Mouse (Mus musculus): ENCODE results near the gene Amer1.

Amer1 gene

DNA sequence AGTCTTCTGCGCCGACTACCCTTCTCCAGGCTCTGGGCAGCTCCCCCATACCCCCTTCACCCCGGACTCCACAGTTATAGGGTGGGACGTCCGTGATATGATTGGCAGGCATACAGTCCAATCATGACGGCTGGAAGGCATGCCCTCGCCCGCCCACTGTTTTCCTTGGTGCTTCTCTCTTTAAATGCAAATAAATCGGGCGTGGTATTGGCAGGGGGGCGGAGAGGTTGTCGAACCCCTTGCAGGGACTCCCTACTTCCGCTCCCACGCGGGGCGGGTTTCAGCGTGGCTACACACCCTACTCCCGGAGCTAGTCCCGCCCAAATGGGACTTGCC, at the start of gene Amer1:
Amer1 (minus strand) TSS at position 97 of the 336 bp plus-strand sequence.
- peak; percentile 88 for DNase-seq

DNA sequence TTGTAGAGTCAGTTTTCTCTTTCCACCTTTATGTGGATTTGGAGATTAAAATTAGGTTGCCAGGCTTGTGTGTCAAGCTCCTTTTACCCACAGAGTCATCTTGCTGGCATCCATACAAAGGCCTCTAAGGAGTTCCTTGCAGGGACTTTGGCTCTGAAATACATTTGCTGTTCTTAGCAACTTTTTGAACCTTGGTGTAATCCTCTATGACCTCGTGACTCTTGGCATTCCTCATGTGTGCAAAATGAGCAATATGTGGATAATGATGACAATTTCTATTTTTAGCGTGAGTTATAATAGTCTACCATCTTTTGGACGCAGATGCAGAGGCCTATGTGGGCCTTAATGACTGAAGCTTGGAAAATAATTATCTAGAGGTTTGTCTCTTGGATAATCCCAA, 12.5 kb upstream of the Amer1 start:
- no peak for DNase-seq

DNA sequence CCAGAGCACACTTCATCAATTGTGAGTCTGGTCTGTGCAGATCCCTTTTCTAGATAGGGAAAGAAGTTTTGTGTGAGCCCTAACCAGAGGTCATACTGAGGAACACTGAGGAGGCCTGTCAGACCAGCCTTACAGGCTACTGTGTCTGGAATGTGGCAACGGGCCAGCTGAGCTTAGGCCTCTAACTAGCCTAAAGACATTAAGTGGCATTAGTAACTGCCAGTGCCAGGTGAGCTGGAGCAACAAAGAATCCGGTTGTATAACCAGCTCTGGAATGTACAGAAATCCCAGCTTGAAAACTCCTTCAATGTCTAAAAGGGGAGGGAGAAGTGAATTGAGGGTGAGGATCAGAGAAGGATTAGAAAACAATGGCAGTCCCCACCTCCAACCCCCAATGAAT, 1.2 kb upstream of the Amer1 start:
- DNase-seq: no peak

DNA sequence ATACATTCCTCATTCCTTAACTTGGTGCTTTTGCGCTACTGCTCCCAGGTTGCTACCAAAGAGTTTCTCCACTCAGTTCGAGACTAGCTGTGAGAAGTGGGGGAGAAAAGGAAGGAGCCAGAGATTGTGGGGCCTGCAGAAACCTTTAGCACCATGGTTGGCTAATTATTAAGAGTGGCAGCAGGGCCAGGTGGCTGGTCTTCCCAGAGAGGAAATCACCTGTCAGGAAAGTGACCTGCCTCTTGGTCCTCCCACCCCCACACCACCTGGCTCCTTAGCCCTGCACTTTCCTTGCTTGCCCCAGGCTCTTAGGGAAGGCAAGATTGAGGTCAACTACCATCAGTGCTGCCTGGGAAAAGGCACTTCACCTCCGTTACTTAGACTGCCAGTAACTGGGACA, 469 bp upstream of the Amer1 start:
- no peak for DNase-seq

DNA sequence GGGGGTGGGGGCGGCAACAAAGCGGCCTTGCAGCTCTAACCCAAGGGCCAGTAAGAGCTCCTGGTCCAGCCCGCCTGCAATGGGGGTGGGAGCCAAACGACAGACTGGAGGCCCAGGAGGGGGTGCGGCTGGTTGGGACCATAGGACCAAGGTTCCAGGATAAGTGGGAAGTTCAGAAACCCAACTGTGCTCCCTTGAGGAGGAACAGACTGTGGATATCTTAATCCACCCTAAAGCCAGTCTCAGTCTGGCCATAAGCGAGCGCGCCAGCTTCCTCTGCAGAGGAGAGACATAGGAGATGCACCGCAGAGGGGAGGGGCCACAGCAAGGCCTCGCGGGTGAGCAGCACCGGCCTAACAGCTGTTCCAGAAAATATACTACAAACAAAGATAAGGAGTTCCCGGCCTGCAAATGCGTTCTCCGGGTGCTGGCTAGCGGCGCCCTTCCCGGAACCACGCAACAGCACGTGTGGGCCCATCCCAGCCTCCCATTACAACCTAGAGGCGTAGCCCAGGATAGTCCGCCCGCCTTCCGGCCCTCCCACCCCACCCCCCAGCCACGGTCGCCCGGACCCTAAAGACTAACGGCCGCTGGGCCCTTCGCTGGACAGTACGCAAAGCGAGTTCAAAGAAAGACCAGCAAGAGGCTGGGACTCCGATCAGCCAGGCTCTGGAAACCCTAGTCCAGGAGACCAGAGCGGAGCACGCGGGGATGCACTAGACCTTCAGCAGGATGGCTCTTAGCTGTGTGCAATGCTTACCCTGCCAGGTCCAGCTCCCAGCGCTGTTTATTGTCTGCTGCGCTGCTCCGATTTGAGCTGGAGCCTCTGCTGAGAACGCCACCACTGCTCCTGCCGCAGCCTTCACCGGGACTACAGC, 535 bp downstream of the Amer1 start:
- DNase-seq: peak; percentile 63

DNA sequence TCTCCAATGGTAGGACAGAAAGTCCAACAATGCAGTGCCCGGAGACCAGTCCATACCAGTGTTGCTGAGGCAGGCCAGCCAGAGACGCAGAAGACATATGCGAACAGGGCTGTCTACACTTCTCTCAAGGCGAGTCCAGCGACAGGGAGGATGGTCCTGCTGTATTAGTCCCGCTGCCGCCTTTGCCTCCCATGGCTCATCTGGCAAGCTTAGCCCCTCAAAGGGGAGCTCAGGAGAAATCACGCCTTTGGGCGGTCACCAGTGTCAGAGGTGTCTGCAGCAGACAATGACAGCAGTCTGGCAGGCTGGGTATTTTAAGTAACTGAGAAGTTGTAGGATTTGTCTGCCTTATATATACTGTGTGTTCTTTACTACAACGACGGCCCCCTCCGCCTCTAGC, 1.3 kb downstream of the Amer1 start:
- no peak for DNase-seq

DNA sequence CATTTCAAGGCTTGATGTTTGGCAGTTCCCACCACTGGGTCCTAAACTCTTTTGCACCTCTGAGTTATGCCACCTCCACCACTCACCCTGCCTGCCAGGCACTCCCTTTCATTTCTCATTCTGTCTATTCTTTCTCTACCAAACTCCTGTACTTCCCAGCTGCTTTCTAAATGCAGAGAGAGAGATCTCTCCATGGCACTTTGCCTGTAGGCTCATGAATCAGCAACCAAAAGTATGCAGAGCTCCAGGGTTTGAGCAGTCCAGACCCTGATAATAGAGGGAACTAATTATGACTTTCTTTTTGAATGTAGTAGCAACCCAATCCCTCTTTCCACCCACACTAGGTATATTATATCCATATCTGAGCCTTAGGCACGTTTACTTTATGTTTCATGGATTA, 2.4 kb downstream of the Amer1 start:
- no peak for DNase-seq

DNA sequence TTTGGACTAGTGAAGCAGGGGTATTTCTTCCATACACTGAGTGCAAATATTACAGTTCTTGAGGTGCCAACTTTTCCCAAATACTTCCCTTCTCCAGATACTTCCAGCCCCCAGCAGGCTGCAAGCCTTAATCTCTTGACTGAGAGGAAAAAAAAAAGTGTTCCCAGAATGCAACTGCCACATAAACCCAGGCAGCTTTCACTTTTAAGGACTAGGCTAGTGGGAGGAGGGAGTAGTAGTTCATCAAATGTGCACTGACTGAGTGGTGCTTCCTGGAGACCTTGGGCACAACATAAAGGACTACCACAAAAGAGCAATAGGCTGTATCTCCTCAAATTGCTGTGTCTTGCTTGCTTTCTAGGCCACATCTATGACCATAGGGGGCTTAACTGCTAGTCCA, 3.4 kb downstream of the Amer1 start:
- no peak for DNase-seq

DNA sequence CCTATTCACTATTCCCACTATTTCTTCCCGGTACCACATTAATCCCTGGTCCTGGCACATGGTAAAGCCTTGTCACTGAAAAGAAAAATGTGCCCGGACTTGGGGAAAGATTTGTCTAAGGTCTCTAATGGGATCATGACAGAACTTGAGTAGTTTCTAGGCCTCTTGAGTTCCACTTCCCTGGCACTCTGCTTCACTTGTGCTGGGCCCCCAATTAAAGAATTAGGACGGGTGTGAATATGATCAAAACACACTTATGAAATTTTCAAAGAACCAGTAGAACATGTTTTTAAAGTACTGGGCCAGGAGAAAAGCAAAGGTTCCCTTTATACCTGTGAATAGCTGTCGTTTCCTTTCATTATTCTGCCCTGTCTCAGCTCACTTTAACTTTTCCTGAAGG, 6.2 kb downstream of the Amer1 start:
- no peak for DNase-seq

DNA sequence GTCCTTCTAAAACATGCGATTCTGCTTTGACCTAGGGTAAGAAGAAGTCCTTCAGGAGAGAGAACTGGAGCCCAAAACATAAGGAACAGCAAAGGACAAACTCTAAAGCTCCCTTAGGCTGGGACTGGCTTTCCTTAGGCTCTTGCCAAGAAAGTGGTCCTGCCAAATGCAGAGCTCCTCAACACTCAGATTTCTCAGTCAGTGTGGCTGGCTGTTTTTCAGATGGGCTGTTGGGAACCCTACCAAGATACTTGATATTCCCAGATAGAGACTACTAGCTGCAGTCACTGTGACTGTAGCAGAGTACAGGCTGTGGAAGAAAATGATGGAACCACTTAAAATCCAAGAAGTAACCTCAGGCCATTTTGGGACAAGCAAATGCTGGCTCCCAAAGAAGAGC, 7.4 kb downstream of the Amer1 start:
- DNase-seq: no peak

DNA sequence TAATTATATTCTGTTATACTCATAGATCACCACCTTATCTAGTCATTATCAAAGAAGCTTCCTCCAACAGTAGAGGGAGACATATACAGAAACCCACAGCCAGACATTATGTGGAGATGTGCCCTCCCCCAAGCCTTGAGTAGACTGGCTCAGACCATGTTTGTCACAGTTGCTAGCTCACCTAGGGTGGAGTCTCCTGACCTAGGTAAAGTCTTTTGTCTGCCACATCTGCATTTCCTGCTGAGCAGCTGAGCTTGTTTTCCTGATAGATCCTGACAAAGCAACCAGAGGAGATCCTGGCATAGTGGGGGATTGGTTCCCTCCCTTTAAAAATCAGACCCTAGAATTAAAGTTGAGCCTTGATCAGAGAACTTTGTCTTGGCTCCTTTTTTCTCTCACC, 71.6 kb downstream of the Amer1 start:
- no peak for DNase-seq
